Mouse (Mus musculus): ENCODE measurements around the gene Cyb5r4. TPM values are rescaled to one million over a fixed set of nuclear protein-coding genes. Genes with fewer than 3 reads are reported as not detected.

The Cyb5r4 gene
- polyA plus RNA-seq, 1 experiment from 2014 or later: 30.4 TPM

DNA sequence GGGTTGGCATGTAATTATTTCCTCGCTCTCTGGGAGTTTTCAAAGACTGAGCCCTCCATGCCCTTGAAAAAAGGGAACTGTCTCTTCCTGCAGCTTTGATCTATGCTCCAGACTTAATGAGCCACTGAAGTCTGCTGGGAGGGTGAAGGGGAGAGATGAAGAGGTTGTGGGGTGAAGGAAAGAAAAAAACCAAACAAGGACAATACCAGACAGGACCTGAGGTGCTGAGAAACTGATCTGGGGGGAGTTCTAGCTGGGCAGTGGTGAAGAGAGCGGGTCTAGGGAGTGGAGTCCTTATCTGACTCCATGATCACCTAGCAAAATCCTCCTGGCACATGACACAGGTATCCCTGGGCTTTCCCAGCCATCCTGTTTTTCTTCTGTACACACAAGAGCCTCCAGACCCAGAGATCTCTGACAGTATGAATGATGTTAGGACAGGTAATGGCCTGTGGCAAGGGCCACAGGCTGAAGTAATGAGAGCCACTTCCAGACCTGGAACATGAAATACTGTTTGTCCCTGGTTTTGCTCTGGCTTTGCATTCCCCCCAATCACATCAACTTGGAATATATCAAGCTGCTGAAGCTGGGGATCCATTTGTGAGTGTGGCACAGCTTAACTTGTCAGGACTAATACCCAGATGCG is 24.6 kb upstream of the Cyb5r4 start:
- no peak overlapping the region for H3K4me2 ChIP-seq (ENCODE audit: low read depth, low read length)
- no peaks in the 10 kb centered on the region for H3K4me1 ChIP-seq (ENCODE audit: insufficient read depth)
- DNase-seq: no peak

GRCm38 (mm10) chr9:86999956-87000582 is 21.7 kb upstream of the Cyb5r4 start:
- H3K27ac ChIP-seq (ENCODE audit: low read depth): no peak overlapping the region
- no peaks in the 10 kb centered on the region for H3K36me3 ChIP-seq (replicated peaks; ENCODE audit: insufficient read depth, low read length)
- 53% methylated on average over 2 of the region's 2 CpGs for WGBS (ENCODE audit: insufficient replicate concordance)
- TF ChIP-seq EP300 (IDR thresholded peaks at IDR 0.05; ENCODE audit: low read depth) (no peak), CTCF (IDR thresholded peaks at IDR 0.05; ENCODE audit: low read depth) (no peak)
- no peaks in the 10 kb centered on the region for H3K9me3 ChIP-seq (ENCODE audit: low read length)
- no peaks in the 10 kb centered on the region for H3K4me1 ChIP-seq (ENCODE audit: insufficient read depth)
- DNase-seq (no peak), ATAC-seq (no peak)
- no peaks in the 10 kb centered on the region for H3K27me3 ChIP-seq (ENCODE audit: insufficient read depth, low read length)
- H3K4me3 ChIP-seq (ENCODE audit: low read depth, low read length): no peak overlapping the region
- no peak overlapping the region for H3K4me2 ChIP-seq (ENCODE audit: low read depth, low read length)
- no peak overlapping the region for H3K9ac ChIP-seq (replicated peaks)

More for the DNA sequence above, 24.6 kb upstream of the Cyb5r4 start:
- no peak for ATAC-seq
- H3K27ac ChIP-seq (ENCODE audit: low read depth): no peak overlapping the region
- 57% methylated on average over 3 of the region's 3 CpGs for WGBS (ENCODE audit: insufficient replicate concordance)
- no peak overlapping the region for H3K9ac ChIP-seq (replicated peaks)
- no peaks in the 10 kb centered on the region for H3K36me3 ChIP-seq (replicated peaks; ENCODE audit: insufficient read depth, low read length)
- TF ChIP-seq CTCF (IDR thresholded peaks at IDR 0.05; ENCODE audit: low read depth) (no peak), EP300 (IDR thresholded peaks at IDR 0.05; ENCODE audit: low read depth) (no peak)
- H3K27me3 ChIP-seq (ENCODE audit: insufficient read depth, low read length): no peaks in the 10 kb centered on the region
- no peak overlapping the region for H3K4me3 ChIP-seq (ENCODE audit: low read depth, low read length)
- no peaks in the 10 kb centered on the region for H3K9me3 ChIP-seq (ENCODE audit: low read length)

DNA sequence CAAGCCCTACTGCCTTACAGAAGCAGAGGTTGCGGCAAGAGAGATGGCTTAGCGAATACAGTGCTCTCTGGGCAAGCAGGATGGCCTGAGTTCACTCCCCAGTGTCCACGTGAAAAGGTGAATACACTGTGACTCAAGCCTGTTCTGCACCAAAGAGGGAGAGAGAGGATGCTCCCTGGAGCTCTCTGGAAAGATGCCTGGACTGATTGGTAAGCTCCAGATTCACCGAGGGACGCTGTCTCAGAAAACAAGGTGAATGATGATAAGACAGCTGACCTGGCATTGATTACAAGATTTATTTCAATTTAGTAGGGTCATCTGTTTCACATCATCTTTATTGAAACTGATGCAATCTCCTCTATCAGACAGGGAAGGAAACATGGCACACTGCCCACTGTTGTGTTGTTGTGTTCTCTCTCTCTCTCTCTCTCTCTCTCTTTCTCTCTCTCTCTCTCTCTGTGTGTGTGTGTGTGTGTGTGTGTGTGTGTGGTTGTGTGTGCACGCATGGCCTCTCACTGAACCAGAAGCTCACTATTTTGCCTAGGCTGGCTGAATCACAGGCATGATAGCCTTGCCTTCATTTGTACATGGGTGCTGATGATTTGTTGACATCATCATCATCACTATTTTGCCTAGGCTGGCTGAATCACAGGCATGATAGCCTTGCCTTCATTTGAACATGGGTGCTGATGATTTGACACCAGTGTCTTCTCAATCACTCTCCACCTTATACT is 16.9 kb upstream of the Cyb5r4 start:
- ATAC-seq: no peak
- H3K9ac ChIP-seq (replicated peaks): no peak overlapping the region
- no peak for TF ChIP-seq CTCF (IDR thresholded peaks at IDR 0.05; ENCODE audit: low read depth)
- TF ChIP-seq EP300 (IDR thresholded peaks at IDR 0.05; ENCODE audit: low read depth): no peak
- H3K27me3 ChIP-seq (ENCODE audit: insufficient read depth, low read length): no peaks in the 10 kb centered on the region
- H3K36me3 ChIP-seq (replicated peaks; ENCODE audit: insufficient read depth, low read length): no peaks in the 10 kb centered on the region
- no peak for DNase-seq
- H3K4me2 ChIP-seq (ENCODE audit: low read depth, low read length): no peak overlapping the region
- no peak overlapping the region for H3K27ac ChIP-seq (ENCODE audit: low read depth)
- no peaks in the 10 kb centered on the region for H3K9me3 ChIP-seq (ENCODE audit: low read length)
- no peak overlapping the region for H3K4me3 ChIP-seq (ENCODE audit: low read depth, low read length)
- H3K4me1 ChIP-seq (ENCODE audit: insufficient read depth): no peaks in the 10 kb centered on the region
- WGBS (ENCODE audit: insufficient replicate concordance): 64% methylated on average over 6 of the region's 6 CpGs

GRCm38 (mm10) chr9:87005435-87005779 is 16.4 kb upstream of the Cyb5r4 start:
- Histone ChIP-seq H3K4me2 (ENCODE audit: low read depth, low read length) (no peak overlapping the region), H3K27ac (ENCODE audit: low read depth) (no peak overlapping the region), H3K36me3 (replicated peaks; ENCODE audit: insufficient read depth, low read length) (no peaks in the 10 kb centered on the region), H3K9ac (replicated peaks) (no peak overlapping the region), H3K27me3 (ENCODE audit: insufficient read depth, low read length) (no peaks in the 10 kb centered on the region), H3K4me3 (ENCODE audit: low read depth, low read length) (no peak overlapping the region), H3K9me3 (ENCODE audit: low read length) (no peaks in the 10 kb centered on the region), H3K4me1 (ENCODE audit: insufficient read depth) (no peaks in the 10 kb centered on the region)
- ATAC-seq (no peak), DNase-seq (no peak)
- 40% methylated on average over 5 of the region's 5 CpGs for WGBS (ENCODE audit: insufficient replicate concordance)
- TF ChIP-seq EP300 (IDR thresholded peaks at IDR 0.05; ENCODE audit: low read depth): no peak
- no peak for TF ChIP-seq CTCF (IDR thresholded peaks at IDR 0.05; ENCODE audit: low read depth)

DNA sequence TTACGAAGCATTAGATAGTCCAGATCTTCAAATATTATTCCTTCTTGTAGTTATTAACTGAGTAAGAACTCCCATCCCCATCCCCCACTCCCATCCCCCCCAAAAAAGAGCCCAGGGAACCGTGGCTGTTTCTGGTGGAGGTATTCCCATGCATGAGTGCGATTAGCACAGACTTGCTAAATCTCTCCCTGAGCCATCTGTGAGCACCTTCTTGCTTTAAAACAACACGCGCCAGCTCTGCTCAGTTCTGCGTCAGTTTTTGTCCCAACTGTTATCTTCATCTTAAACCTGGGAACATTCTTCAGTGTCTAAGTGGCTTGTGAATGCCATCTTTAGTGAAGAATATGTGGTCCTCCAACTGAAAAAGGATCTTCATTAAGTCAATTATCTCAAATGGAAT is 13.3 kb upstream of the Cyb5r4 start:
- no peak overlapping the region for H3K4me2 ChIP-seq (ENCODE audit: low read depth, low read length)
- no peak overlapping the region for H3K4me3 ChIP-seq (ENCODE audit: low read depth, low read length)
- no peaks in the 10 kb centered on the region for H3K9me3 ChIP-seq (ENCODE audit: low read length)
- TF ChIP-seq EP300 (IDR thresholded peaks at IDR 0.05; ENCODE audit: low read depth) (no peak), CTCF (IDR thresholded peaks at IDR 0.05; ENCODE audit: low read depth) (no peak)
- H3K27ac ChIP-seq (ENCODE audit: low read depth): no peak overlapping the region
- DNase-seq (no peak), ATAC-seq (no peak)
- no peaks in the 10 kb centered on the region for H3K27me3 ChIP-seq (ENCODE audit: insufficient read depth, low read length)
- WGBS (ENCODE audit: insufficient replicate concordance): 50% methylated on average over 6 of the region's 6 CpGs
- H3K4me1 ChIP-seq (ENCODE audit: insufficient read depth): no peaks in the 10 kb centered on the region
- no peaks in the 10 kb centered on the region for H3K36me3 ChIP-seq (replicated peaks; ENCODE audit: insufficient read depth, low read length)
- no peak overlapping the region for H3K9ac ChIP-seq (replicated peaks)

DNA sequence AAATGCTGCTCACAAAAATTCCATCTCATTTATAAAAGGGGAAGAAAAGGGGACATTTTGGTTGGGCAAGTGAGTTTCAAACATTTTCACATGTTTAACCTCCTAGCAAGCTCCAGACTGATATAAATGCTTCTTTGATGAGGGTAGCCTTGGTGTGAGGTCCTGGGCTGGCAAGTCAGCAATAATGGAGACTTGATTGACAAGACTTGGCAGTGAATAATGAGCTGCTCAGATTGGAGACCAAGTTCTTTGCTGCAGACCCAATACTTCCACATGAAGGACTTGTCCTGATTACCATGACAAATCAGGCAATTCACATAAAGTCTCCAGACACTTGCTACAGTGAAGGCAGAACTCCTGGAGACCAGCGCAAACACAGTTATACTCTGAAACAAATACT is 12.9 kb upstream of the Cyb5r4 start:
- H3K36me3 ChIP-seq (replicated peaks; ENCODE audit: insufficient read depth, low read length): no peaks in the 10 kb centered on the region
- no peak overlapping the region for H3K9ac ChIP-seq (replicated peaks)
- 76% methylated on average over 1 of the region's 1 CpGs for WGBS (ENCODE audit: insufficient replicate concordance)

More for the DNA sequence above, 12.9 kb upstream of the Cyb5r4 start:
- H3K4me2 ChIP-seq (ENCODE audit: low read depth, low read length): no peak overlapping the region
- H3K27me3 ChIP-seq (ENCODE audit: insufficient read depth, low read length): peaks cover under 1% of the 10 kb centered on the region; the same call in 1 of the 2 replicates
- no peak for ATAC-seq
- no peak overlapping the region for H3K4me3 ChIP-seq (ENCODE audit: low read depth, low read length)
- no peak for DNase-seq
- no peaks in the 10 kb centered on the region for H3K9me3 ChIP-seq (ENCODE audit: low read length)
- no peak overlapping the region for H3K27ac ChIP-seq (ENCODE audit: low read depth)
- TF ChIP-seq EP300 (IDR thresholded peaks at IDR 0.05; ENCODE audit: low read depth): no peak
- no peak for TF ChIP-seq CTCF (IDR thresholded peaks at IDR 0.05; ENCODE audit: low read depth)
- H3K4me1 ChIP-seq (ENCODE audit: insufficient read depth): no peaks in the 10 kb centered on the region

Data from liver, postnatal 0 days (tissue).